Mouse (Mus musculus) heart, adult 2 months (tissue): ENCODE results near the gene Fbxw10.

Experiments
- CTCF ChIP-seq: fragments of 200-600 bp; IDR thresholded peaks from 2 replicates; pipeline ENCODE4 v1.8.1; 2022; ENCODE audit warnings: antibody characterized with exemption, mild to moderate bottlenecking, moderate library complexity
- EP300 ChIP-seq: fragments of 200-500 bp; IDR thresholded peaks from 2 replicates; pipeline ENCODE4 v1.6.1; 2011; ENCODE audit warnings: low read depth, low read length, control low read depth; ENCODE audit not compliant: insufficient read depth
- POLR2A ChIP-seq: fragments of 200-500 bp; IDR thresholded peaks from 2 replicates; pipeline ENCODE4 v1.6.1; 2011; ENCODE audit warnings: mild to moderate bottlenecking, low read depth, low read length, control low read depth; ENCODE audit not compliant: insufficient read depth

DNA sequence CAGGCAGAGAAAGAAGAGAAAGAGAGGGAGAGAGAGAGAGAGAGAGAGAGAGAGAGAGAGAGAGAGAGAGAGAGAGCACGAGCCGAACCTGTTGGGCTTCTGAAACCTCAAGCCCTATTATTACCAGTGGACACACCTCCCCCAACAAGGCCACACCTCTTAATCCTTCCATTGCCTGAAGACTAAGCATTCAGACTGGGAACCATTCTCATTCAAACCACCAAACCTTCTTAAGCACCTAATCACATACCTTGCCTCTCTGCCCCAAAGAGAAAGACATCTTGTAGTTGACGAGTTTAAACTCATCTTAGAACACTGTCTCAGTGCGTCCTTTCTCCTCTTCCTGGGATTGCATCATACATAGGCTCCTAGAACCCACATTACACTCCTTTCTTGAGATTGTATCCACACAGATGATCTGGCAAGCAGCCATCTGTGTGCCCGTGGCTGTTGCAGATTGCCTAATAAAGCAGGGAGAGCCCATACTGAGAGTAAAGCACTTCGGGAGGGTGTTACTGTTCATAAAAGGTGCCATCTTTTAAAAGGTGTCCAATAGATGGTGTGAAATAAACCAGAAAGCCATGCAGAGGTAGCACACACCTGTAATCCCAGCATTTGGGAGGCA lies 57.1 kb downstream of the Fbxw10 start:
- TF ChIP-seq CTCF, result no peak
- no peak for TF ChIP-seq POLR2A
- no peak for TF ChIP-seq EP300
